Mouse (Mus musculus): ENCODE measurements at regions not wholly inside any gene's neighbourhood (a gene's known extent, or its start where the extent isn't known, plus 50 kb on each side); places are given as distances from the start of the nearest gene placed in this dataset.

GRCm38 (mm10) chr8:63587871-63588270 lies 364.2 kb downstream of the Sgo2b start:
- H3K27ac ChIP-seq (replicated peaks; ENCODE audit: low read depth, low read length), result no peak overlapping the region
- WGBS, result 78% methylated on average over 3 of the region's 3 CpGs
- H3K36me3 ChIP-seq (ENCODE audit: control insufficient read depth, insufficient read depth, low read length), result no peaks in the 10 kb centered on the region
- DNase-seq (no peak), ATAC-seq (ENCODE audit: low FRiP score, low TSS enrichment) (no peak)
- no peak overlapping the region for H3K9ac ChIP-seq (replicated peaks; ENCODE audit: low read length)
- H3K4me3 ChIP-seq (replicated peaks; ENCODE audit: low read depth, low read length), result no peak overlapping the region
- H3K27me3 ChIP-seq (ENCODE audit: control insufficient read depth, insufficient read depth, low read length), result no peaks in the 10 kb centered on the region
- H3K4me1 ChIP-seq (ENCODE audit: control insufficient read depth, insufficient read depth, low read length), result no peaks in the 10 kb centered on the region
- H3K9me3 ChIP-seq (ENCODE audit: control insufficient read depth, low read length), result no peaks in the 10 kb centered on the region
- no peak overlapping the region for H3K4me2 ChIP-seq (ENCODE audit: low read length)

- DNase-seq, result peak; percentile 2
- no peaks in the 10 kb centered on the region for H3K27me3 ChIP-seq (ENCODE audit: control insufficient read depth, insufficient read depth, low read length)
- H3K9me3 ChIP-seq (ENCODE audit: control insufficient read depth, low read length), result no peaks in the 10 kb centered on the region
- H3K4me3 ChIP-seq (replicated peaks; ENCODE audit: low read depth, low read length), result no peak overlapping the region
- no peaks in the 10 kb centered on the region for H3K4me1 ChIP-seq (ENCODE audit: control insufficient read depth, insufficient read depth, low read length)
- H3K27ac ChIP-seq (replicated peaks; ENCODE audit: low read depth, low read length), result no peak overlapping the region
- H3K36me3 ChIP-seq (ENCODE audit: control insufficient read depth, insufficient read depth, low read length), result no peaks in the 10 kb centered on the region
- 60% methylated on average over 3 of the region's 3 CpGs for WGBS
- H3K4me2 ChIP-seq (ENCODE audit: low read length), result no peak overlapping the region
- ATAC-seq (ENCODE audit: low FRiP score, low TSS enrichment), result no peak
- no peak overlapping the region for H3K9ac ChIP-seq (replicated peaks; ENCODE audit: low read length)
These were observed 377.5 kb downstream of the Sgo2b start for GRCm38 (mm10) chr8:63574500-63574899.

- H3K4me2 ChIP-seq (ENCODE audit: low read length), result no peak overlapping the region
- DNase-seq (no peak), ATAC-seq (ENCODE audit: low FRiP score, low TSS enrichment) (no peak)
- H3K4me3 ChIP-seq (replicated peaks; ENCODE audit: low read depth, low read length), result no peak overlapping the region
- no peak overlapping the region for H3K9ac ChIP-seq (replicated peaks; ENCODE audit: low read length)
- H3K27ac ChIP-seq (replicated peaks; ENCODE audit: low read depth, low read length), result no peak overlapping the region
- 90% methylated on average over 3 of the region's 3 CpGs for WGBS
- H3K9me3 ChIP-seq (ENCODE audit: control insufficient read depth, low read length), result no peaks in the 10 kb centered on the region
- no peaks in the 10 kb centered on the region for H3K4me1 ChIP-seq (ENCODE audit: control insufficient read depth, insufficient read depth, low read length)
- no peaks in the 10 kb centered on the region for H3K27me3 ChIP-seq (ENCODE audit: control insufficient read depth, insufficient read depth, low read length)
- no peaks in the 10 kb centered on the region for H3K36me3 ChIP-seq (ENCODE audit: control insufficient read depth, insufficient read depth, low read length)
These were observed 412.8 kb downstream of the Sgo2b start for GRCm38 (mm10) chr8:63539296-63539695.

- H3K9me3 ChIP-seq (ENCODE audit: control insufficient read depth, low read length), result no peaks in the 10 kb centered on the region
- ATAC-seq (ENCODE audit: low FRiP score, low TSS enrichment) (peak; percentile 59; the same call in 1 of the 2 replicates), DNase-seq (peak; percentile 60)
- no peak overlapping the region for H3K4me2 ChIP-seq (ENCODE audit: low read length)
- no peaks in the 10 kb centered on the region for H3K36me3 ChIP-seq (ENCODE audit: control insufficient read depth, insufficient read depth, low read length)
- no peaks in the 10 kb centered on the region for H3K27me3 ChIP-seq (ENCODE audit: control insufficient read depth, insufficient read depth, low read length)
- H3K4me3 ChIP-seq (replicated peaks; ENCODE audit: low read depth, low read length), result no peak overlapping the region
- no peaks in the 10 kb centered on the region for H3K4me1 ChIP-seq (ENCODE audit: control insufficient read depth, insufficient read depth, low read length)
- no peak overlapping the region for H3K27ac ChIP-seq (replicated peaks; ENCODE audit: low read depth, low read length)
- WGBS, result 27% methylated on average over 6 of the region's 6 CpGs
- H3K9ac ChIP-seq (replicated peaks; ENCODE audit: low read length), result no peak overlapping the region
These were observed 422.1 kb downstream of the Sgo2b start for GRCm38 (mm10) chr8:63529763-63530558.

Data from midbrain, embryonic 14.5 days (tissue).